Mouse (Mus musculus) neutrophil, adult 5-6 weeks (primary cell): ENCODE data around the gene Rpusd3. TPM values are rescaled to one million over a fixed set of nuclear protein-coding genes. Genes with fewer than 3 reads are reported as not detected.

Source experiments
- ATAC-seq: fragments of 151-379, 151-347 bp; 2 replicates; pipeline ENCODE4 v1.8.0; 2017; ENCODE audit warnings: mild to moderate bottlenecking, moderate TSS enrichment; ENCODE audit not compliant: insufficient number of reproducible peaks, poor library complexity, low FRiP score, severe bottlenecking; ENCODE audit errors: extremely low read depth
- total RNA-seq: library from RNA; stranded (forward); fragments of 200-1000 nt; gene quantifications from 2 replicates; pipeline ENCODE4 v1.2.3, GENCODE M21; 2017

Gene Rpusd3
- total RNA-seq, 1 experiment from 2014 or later, result 5.1 TPM

DNA sequence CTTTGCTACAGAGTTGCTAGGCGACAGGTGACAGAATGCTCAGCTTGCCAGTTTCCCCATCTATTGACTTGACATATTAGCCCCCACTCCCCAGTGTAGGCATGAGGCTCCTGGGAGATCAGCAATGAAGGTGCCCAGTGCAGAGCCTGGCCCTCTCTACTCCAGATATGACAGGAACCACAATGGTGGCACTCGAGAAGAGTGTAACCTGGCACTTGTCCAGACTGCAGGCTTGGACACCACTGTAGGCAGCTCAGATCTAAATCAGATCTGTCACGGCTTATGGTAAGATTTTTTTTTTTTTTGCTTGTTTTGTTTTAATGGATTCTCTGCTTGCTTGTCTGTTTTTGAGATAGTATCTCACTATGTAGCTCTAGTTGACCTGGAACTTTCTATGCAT is 14.5 kb upstream of the Rpusd3 start:
- ATAC-seq, result no peak

DNA sequence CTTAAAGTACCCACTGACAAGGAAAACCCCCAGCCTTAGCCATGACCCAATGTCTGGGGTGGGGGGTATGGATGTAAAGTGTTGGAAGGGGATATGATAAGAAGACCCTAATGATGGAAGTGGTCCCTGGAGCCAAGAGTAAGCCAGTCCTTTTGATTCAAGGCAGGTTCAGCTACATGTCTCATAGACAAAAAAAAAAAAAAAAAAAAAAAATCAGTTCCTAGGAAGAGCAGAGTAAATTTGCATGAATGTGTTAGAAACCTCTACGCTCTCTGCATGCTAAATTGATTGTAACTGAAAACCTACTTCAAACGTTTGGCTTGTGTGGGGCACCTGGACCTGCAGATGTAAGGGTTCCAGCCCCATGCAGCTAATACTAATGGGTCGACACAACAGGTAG is 12.7 kb upstream of the Rpusd3 start:
- ATAC-seq, result no peak

DNA sequence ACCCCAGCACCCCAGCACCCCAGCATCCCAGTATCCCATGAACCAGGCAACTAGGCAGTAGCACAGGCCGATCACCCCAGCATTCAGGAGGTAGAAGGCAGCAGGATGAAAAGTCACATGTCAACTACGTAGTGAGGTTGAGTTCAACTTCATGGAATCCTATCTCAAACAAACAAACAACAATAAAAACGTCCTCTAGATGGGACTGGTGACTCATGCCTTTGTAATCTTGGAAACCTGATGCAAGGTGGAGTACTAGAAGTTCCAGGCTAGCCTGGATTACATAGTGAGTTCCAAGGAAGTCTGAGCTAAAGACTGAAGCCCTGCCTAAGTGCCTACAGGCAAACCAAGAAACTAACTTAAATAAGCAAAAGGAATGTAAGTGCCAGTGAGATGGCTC is 11.7 kb upstream of the Rpusd3 start:
- no peak for ATAC-seq

DNA sequence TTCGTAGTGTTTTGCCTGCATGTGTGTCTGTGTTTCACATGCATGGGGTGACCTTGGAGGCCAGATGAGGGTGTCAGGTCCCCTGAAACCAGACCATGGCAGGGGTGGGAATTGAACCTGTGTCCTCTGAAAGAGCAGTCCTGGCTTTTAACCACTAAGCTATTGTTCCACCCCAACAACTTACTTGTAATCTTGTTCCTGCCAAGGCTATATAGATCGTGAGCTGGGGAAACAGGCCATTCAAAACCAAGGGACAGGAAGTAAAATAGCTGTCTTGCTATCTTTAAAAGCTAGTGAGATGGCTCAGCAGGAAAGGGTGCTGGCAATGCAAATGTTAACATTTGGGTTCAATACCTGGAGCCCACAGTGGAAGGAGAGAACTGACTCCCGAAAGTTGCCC is 10.8 kb upstream of the Rpusd3 start:
- ATAC-seq, result no peak

DNA sequence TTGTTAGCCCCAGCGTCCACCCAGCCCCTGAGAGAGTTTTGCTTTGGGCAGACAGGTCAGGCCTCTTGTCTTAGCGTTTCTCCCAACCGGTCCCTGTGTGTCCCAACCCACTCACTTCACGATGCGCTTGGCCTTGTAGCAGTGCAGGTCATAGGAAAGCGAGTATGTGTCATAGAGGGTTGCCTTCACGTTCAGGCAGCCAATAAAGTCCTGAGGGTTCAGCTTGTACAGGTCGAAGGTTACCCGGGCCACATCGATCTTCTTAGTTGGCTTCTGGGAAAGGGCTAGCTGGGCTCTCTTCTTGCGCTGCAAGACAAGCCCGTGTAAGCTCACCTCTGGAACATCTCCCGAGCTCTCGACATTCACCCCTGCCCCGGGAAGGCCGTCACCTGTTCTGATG is 8.9 kb upstream of the Rpusd3 start:
- no peak for ATAC-seq

DNA sequence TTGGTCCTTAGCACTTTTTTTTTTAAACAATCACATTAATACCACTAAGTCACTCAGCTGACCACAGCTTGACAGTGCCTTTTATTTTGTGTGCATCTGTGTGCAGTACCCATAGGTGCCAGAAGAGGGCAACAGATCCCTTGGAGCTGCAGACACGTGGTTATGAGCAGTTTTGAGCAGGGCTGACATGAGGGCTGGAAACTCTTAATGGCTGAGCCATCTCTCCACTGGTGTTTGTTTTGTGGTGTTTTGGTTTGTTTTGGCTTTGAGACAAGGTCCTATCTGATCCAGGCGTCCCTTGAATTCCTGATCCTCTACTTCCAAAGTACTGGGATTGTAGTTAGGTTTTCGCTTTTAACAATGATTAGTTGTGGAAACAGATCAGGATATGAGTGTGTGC is 8.3 kb upstream of the Rpusd3 start:
- ATAC-seq, result peak; percentile 62

DNA sequence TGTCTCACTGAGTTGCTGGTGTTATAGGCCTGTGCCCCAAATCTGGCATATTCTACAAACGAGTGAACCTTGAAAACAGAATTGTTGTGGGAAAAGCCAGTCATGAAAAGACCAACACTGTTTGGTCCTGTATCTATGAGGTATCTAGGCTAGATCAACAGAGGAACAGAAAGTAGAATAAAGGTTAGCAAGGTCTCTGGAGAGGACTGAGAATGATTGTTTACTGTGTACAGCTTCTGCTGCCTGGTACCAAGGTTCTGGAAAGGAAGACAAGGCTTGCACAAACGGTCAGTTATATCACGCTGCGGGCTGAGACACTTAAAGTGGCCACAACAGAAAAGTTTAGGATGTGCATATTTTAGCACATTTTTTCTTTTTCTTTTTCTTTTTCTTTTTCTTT is 7.6 kb upstream of the Rpusd3 start:
- no peak for ATAC-seq

DNA sequence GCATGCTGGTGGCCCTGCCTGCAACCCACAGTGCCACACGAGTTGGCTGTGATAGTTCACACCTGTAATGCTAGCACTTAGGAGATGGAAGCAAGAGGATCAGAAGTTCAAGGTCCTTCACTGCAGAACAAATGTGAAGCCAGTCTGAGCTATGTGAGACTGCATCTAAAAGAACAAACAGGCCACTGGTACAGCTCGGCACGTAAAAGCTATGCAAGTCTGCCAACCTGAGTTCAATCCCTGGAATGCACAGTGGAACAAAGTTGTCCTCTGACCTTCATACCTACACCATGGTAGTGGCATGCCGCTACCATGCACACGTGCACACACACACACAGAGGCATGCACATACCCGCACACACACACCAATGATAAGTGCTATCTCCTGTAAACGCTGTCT is 5.0 kb upstream of the Rpusd3 start:
- no peak for ATAC-seq

DNA sequence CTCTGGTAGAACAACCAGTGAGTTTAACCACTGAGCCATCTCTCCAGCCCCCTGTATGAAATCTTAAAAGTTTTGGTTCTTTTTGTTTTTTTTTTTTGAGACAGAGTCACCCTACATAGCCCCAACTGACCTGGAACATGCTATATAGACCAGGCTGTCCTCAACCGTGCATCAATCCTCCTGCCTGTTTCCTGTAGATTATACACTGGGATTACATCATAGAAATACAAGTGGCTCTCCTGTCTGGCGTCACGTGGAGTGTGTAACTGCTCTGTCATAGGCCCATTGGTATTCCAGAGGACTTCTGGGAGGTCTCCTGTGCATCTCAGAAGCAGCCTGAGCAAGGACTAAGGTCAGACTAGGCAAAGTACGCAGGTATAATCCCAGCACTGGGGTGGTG is 3.9 kb upstream of the Rpusd3 start:
- ATAC-seq, result no peak

DNA sequence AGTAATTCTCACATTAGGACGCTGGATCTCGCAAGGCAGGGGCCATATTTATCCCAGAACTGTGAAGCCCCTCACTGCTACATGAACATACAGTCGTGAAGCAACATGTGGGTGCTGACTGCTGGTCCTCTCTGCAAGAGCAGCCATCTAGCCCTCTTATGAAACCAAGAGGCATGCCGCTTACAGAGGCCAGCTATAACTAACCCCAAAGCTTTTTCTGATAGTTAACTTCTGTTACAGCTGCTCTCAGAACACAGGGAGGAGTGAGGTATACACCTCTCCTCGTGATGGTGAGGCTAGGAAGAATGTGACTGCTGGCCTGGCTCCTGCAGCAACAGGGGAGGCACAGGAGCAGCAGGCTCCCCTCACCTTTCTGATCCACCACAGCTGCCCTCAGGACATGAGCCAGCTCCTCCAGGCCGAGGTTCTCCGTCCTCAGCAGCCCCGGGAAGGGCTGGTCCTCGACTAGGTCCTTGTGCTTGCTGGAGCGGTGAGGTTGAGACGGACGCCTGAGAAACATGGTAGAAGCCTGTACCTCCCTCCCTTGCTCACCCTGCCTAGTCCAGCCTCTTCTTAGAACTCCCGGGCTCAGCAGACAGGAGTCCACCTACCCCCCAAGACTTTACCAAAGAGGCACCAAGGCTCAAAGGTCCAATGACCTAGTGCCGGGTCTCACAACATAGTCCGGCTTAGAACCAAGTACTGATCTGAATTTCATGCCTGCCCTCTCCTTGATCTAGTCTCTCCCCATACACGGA is 520 bp downstream of the Rpusd3 start:
- ATAC-seq, result no peak

DNA sequence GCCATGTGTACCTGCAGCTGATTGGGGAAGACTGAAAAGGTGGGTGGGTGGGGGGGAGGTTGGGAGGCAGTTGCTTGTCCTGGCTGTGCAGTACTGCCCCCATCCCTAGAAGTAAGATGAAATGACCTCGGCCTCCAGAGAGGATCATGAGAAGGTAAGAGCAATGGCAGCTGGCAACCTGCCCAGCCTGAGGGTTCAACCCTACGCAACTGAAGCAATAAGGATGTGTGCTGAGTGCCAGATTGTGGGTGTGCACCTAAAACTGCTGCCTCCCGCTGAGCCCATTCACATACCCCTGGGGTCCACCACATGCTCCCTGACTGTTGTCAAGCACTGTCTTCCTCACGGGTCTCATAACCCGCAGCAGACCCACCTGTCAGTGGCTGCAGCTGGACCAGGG is 2.7 kb downstream of the Rpusd3 start:
- ATAC-seq, result no peak

DNA sequence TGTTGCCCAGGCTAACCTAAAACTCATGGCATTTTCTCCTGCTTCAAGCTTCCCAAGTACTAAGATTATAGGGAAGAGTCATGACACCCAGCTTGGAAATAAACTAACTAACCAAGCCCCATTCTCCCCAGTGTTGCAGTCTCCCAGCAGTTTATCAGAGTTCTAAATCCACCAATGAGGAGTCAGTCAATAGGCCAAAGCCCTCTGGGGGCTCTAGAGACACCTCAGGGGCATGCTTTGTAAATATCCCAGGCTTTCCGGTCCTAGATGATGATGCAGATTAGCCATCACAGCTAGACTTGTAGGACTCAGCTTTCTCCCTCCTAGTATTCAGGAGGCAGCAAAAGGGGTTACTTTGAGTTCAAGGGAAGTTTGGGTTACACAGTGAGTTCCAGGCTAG is 9.1 kb downstream of the Rpusd3 start:
- ATAC-seq, result no peak

DNA sequence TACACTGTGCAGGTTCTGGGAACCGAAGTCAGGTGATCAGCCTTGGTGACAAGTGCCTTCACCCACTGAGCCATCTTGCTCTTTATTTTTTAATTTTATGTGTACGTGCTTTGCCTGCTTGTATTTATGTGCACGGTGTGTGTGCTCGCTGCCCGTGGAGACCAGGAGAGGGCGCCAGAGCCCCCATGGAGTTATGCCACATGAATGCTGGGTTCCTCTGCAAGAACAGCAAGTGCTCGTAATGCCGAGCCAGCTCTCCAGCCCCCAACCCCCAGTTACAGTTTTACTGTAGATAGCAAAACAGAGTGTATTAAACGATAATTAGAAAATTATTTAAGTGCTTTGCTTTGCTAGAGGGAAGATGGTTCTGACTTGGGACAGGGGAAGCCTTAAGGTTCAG is 12.5 kb downstream of the Rpusd3 start:
- no peak for ATAC-seq

DNA sequence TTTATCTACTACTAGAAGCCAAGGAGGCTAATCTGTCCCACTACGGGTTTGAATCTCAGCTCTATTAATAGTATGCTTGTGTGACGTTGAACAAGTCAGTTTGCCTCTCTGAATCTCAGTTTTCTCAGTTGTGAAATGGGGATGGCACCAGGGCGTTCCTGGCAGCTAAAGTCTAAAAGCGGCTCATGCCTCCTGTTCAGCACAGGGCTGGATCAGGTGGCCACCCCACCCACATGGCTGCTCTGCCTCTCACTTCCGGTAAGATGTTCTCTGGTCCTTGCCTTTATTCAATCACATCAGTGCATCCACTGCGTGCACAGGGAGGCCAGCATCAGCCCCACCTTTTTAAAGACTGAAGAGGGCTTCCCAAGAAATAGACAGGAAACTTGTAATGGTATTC is 13.7 kb downstream of the Rpusd3 start:
- ATAC-seq, result no peak

DNA sequence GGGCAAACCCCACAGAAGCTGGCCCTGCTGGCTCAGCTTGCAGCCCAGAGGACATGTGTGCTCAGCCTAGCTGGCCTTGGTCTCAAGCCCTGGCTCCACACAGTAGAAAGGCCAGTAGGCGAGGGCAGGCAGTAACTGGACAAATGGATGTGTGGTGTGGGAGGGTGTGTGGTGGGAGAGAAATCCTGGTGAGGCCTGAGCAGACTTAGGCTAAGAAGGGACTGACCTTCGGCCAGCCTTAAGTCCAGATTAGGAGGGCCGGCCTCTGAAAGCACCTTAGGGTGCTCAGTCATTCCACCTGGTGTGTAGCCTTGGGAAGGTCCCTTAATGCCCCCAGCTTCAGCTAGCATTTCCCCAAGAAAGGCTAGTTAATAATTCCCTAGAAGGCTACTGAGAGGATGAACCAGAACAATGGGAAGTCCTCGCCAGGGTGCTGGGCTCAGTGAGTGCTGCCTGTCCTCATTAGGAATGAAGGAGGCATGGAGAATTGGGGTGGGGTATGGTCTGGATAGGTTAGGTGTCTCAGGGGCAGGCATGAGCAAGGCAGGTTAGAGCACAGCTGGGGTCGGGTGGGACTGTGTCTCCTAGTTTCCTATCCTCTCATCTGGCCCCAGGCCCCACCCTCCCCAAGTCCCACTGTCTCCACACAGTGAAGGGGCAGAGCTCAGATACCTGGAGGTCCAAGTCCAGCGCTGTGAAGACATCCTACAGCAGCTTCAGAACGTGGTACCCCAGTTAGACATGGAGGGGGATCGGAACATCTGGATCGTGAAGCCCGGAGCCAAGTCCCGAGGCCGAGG is 14.3 kb downstream of the Rpusd3 start:
- no peak for ATAC-seq

DNA sequence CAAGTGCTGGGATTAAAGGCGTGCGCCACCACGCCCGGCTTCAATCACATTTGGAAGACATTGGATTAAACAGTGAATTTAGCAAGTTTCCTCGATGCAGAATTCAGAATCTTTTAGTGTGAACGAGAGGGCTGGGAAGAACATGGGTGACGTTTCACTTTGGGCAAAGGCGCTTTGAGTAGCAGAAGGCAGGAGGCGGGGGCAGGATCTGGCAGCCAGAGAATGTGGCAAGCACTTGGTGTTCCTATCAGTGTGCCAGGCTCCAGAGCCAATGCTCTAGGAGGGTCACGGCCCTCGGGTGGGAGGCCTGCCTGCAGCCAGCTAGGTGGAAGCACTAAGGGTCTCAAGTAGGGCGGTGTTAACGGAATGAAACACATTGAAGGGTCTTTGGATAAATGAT is 17.0 kb downstream of the Rpusd3 start:
- ATAC-seq, result no peak

DNA sequence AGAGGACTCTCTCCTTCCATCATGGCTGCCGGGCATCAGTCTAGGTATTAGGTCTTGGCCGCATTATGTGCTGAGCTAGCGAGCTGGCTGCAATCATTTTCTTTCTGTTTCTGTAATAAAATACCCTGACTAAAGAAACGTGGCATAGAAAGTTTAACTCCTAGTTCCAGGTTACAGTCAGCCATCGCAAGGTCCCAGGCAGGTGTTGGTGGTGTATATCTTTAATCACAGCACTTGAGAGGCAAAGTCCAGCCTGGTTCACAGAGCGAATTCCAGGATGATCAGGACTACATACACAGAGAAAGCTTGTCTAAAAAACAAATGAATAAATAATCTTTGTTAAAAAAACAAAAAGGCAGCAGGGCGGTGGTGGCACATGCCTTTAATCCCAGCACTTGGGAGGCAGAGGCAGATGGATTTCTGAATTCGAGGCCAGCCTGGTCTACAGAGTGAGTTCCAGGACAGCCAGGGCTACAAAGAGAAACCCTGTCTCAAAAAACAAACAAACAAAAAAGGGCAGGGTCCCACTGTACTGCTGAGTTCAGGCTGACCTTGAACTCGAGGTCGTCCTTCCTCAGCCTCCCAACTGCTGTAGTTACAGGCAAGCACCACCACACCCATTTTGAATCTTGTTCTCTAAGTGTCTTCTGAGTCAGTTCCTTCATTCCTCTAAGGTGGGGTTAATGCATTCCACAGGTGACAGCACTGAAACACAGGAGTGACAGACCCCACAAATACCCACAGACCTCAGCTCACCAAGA is 22.7 kb downstream of the Rpusd3 start:
- ATAC-seq, result no peak

DNA sequence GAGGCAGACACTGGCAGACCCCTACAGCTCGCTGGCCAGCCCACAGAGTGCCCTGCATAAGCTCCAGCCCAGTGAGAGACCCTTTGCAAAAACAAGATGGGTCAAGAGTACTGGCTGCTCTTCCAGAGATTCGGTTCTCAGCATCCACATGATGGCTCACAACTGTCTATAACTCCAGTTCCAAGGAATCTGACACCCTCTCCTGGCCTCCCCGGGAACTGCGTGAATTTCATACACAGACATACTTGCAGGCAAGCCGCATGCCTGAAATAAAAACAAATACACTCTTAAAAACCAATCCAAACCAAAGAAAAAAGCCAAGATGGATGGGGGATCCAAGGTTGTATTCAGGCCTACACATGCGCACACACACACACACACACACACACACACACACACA is 23.6 kb downstream of the Rpusd3 start:
- ATAC-seq, result no peak

DNA sequence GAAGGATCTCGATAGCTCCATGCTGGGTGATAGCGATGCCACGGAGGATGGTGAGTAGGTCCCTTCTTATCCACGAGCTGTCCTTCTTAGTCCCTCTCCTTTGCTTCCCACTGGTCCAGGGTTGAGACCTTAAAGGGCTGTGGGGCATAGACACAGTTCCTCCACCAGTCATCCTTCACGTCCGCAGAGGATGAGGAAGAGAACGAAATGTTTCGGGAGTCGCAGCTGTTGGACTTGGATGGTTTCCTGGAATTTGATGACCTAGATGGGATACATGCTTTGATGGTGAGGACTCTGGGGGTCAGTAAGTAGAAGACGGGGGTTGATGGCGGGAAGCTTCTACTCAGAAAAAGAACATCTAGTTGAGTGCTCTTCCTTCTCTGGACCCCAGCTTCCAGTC is 24.3 kb downstream of the Rpusd3 start:
- ATAC-seq, result no peak

DNA sequence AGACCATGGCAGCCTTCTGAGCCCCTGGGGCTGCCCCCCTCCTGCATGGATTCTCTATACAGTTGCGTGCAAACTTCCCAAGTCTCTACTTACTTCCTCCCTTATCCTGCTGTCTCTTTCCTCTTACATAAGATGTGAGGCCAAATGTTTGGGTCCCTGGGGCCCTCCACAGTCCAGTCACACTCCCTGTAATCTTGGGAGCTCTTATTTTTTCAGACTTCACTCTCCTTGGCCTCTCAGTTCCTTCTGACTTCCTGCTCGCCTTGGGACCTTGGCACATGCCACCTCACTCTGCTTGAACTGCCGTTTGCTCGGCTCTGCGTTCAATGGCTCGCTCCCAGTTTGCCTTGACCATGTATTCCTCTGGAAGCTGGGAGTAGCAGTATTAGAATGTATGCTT is 25.2 kb downstream of the Rpusd3 start:
- no peak for ATAC-seq
